Mouse (Mus musculus): ENCODE results near the gene Rcn3.

- TF ChIP-seq CTCF (IDR thresholded peaks at IDR 0.05; ENCODE audit: low read depth, low read length), result no peak
- no peak for TF ChIP-seq POLR2A (IDR thresholded peaks at IDR 0.05; ENCODE audit: borderline replicate concordance, low read depth, low read length)
These were observed 11.0 kb downstream of the Rcn3 start for GRCm38 (mm10) chr7:45081016-45081415.

All from bone marrow macrophage, adult 2 months (primary cell).